Mouse (Mus musculus): ENCODE measurements around the gene Ankrd9. TPM values are rescaled to one million over a fixed set of nuclear protein-coding genes. Genes with fewer than 3 reads are reported as not detected.

Gene Ankrd9
- polyA plus RNA-seq, 1 experiment from 2014 or later: 14.5 TPM

- ATAC-seq (ENCODE audit: insufficient number of reproducible peaks, low FRiP score, low TSS enrichment, low read depth): no peak
- no peak for DNase-seq (ENCODE audit: low spot score)
- Histone ChIP-seq H3K27me3 (ENCODE audit: control insufficient read depth, insufficient read depth, low read length) (no peaks in the 10 kb centered on the region), H3K4me3 (ENCODE audit: low read depth, low read length) (no peak overlapping the region), H3K4me1 (ENCODE audit: control insufficient read depth, insufficient read depth, low read length) (0 out of 2 replicates have a peak, but pooled peaks cover 2% of the 10 kb centered on the region), H3K27ac (replicated peaks; ENCODE audit: low read depth, low read length) (no peak overlapping the region), H3K4me2 (ENCODE audit: low read depth, severe bottlenecking) (no peak overlapping the region), H3K9me3 (ENCODE audit: control insufficient read depth, low read length) (no peaks in the 10 kb centered on the region), H3K36me3 (ENCODE audit: control insufficient read depth, insufficient read depth, low read length) (peaks cover 21% of the 10 kb centered on the region), H3K9ac (ENCODE audit: low read length) (no peak overlapping the region)
- WGBS: 91% methylated on average over 4 of the region's 4 CpGs
Measured at GRCm38 (mm10) chr12:110975838-110976468, 2.9 kb downstream of the Ankrd9 start.

GRCm38 (mm10) chr12:110975385-110975784 lies 3.5 kb downstream of the Ankrd9 start:
- ATAC-seq (ENCODE audit: insufficient number of reproducible peaks, low FRiP score, low TSS enrichment, low read depth) (no peak), DNase-seq (ENCODE audit: low spot score) (no peak)
- Histone ChIP-seq H3K4me2 (ENCODE audit: low read depth, severe bottlenecking) (no peak overlapping the region), H3K4me1 (ENCODE audit: control insufficient read depth, insufficient read depth, low read length) (0 out of 2 replicates have a peak, but pooled peaks cover 2% of the 10 kb centered on the region), H3K36me3 (ENCODE audit: control insufficient read depth, insufficient read depth, low read length) (peaks cover 21% of the 10 kb centered on the region), H3K4me3 (ENCODE audit: low read depth, low read length) (no peak overlapping the region), H3K9me3 (ENCODE audit: control insufficient read depth, low read length) (no peaks in the 10 kb centered on the region), H3K27ac (replicated peaks; ENCODE audit: low read depth, low read length) (no peak overlapping the region), H3K9ac (ENCODE audit: low read length) (no peak overlapping the region), H3K27me3 (ENCODE audit: control insufficient read depth, insufficient read depth, low read length) (no peaks in the 10 kb centered on the region)
- WGBS: 90% methylated on average over 5 of the region's 5 CpGs

- no peaks in the 10 kb centered on the region for H3K9me3 ChIP-seq (ENCODE audit: control insufficient read depth, low read length)
- no peaks in the 10 kb centered on the region for H3K27me3 ChIP-seq (ENCODE audit: control insufficient read depth, insufficient read depth, low read length)
- ATAC-seq (ENCODE audit: insufficient number of reproducible peaks, low FRiP score, low TSS enrichment, low read depth) (no peak), DNase-seq (ENCODE audit: low spot score) (no peak)
- 0 out of 2 replicates have a peak, but pooled peaks cover 2% of the 10 kb centered on the region for H3K4me1 ChIP-seq (ENCODE audit: control insufficient read depth, insufficient read depth, low read length)
- H3K4me2 ChIP-seq (ENCODE audit: low read depth, severe bottlenecking): no peak overlapping the region
- H3K4me3 ChIP-seq (ENCODE audit: low read depth, low read length): no peak overlapping the region
- no peak overlapping the region for H3K27ac ChIP-seq (replicated peaks; ENCODE audit: low read depth, low read length)
- no peak overlapping the region for H3K9ac ChIP-seq (ENCODE audit: low read length)
- peaks cover 21% of the 10 kb centered on the region for H3K36me3 ChIP-seq (ENCODE audit: control insufficient read depth, insufficient read depth, low read length)
- WGBS: 84% methylated on average over 6 of the region's 6 CpGs
Measured at GRCm38 (mm10) chr12:110974726-110975125, 4.1 kb downstream of the Ankrd9 start.

GRCm38 (mm10) chr12:110974295-110974694 lies 4.5 kb downstream of the Ankrd9 start:
- ATAC-seq (ENCODE audit: insufficient number of reproducible peaks, low FRiP score, low TSS enrichment, low read depth): no peak

GRCm38 (mm10) chr12:110973829-110974228 lies 5.0 kb downstream of the Ankrd9 start:
- no peaks in the 10 kb centered on the region for H3K9me3 ChIP-seq (ENCODE audit: control insufficient read depth, low read length)
- ATAC-seq (ENCODE audit: insufficient number of reproducible peaks, low FRiP score, low TSS enrichment, low read depth): no peak
- no peak for DNase-seq (ENCODE audit: low spot score)
- H3K27ac ChIP-seq (replicated peaks; ENCODE audit: low read depth, low read length): no peak overlapping the region
- no peak overlapping the region for H3K4me2 ChIP-seq (ENCODE audit: low read depth, severe bottlenecking)
- WGBS: 88% methylated on average over 4 of the region's 4 CpGs
- H3K36me3 ChIP-seq (ENCODE audit: control insufficient read depth, insufficient read depth, low read length): peaks cover 21% of the 10 kb centered on the region
- no peak overlapping the region for H3K9ac ChIP-seq (ENCODE audit: low read length)
- H3K4me3 ChIP-seq (ENCODE audit: low read depth, low read length): no peak overlapping the region
- 0 out of 2 replicates have a peak, but pooled peaks cover 2% of the 10 kb centered on the region for H3K4me1 ChIP-seq (ENCODE audit: control insufficient read depth, insufficient read depth, low read length)
- no peaks in the 10 kb centered on the region for H3K27me3 ChIP-seq (ENCODE audit: control insufficient read depth, insufficient read depth, low read length)

More at GRCm38 (mm10) chr12:110974295-110974694, 4.5 kb downstream of the Ankrd9 start:
- 90% methylated on average over 7 of the region's 7 CpGs for WGBS
- Histone ChIP-seq H3K4me2 (ENCODE audit: low read depth, severe bottlenecking) (no peak overlapping the region), H3K27me3 (ENCODE audit: control insufficient read depth, insufficient read depth, low read length) (no peaks in the 10 kb centered on the region), H3K27ac (replicated peaks; ENCODE audit: low read depth, low read length) (no peak overlapping the region), H3K36me3 (ENCODE audit: control insufficient read depth, insufficient read depth, low read length) (peaks cover 21% of the 10 kb centered on the region), H3K4me1 (ENCODE audit: control insufficient read depth, insufficient read depth, low read length) (0 out of 2 replicates have a peak, but pooled peaks cover 2% of the 10 kb centered on the region), H3K4me3 (ENCODE audit: low read depth, low read length) (no peak overlapping the region), H3K9ac (ENCODE audit: low read length) (no peak overlapping the region), H3K9me3 (ENCODE audit: control insufficient read depth, low read length) (no peaks in the 10 kb centered on the region)
- no peak for DNase-seq (ENCODE audit: low spot score)

GRCm38 (mm10) chr12:110971972-110972371 lies 6.9 kb downstream of the Ankrd9 start:
- ATAC-seq (ENCODE audit: insufficient number of reproducible peaks, low FRiP score, low TSS enrichment, low read depth) (no peak), DNase-seq (ENCODE audit: low spot score) (no peak)
- Histone ChIP-seq H3K36me3 (ENCODE audit: control insufficient read depth, insufficient read depth, low read length) (peaks cover 23% of the 10 kb centered on the region), H3K4me1 (ENCODE audit: control insufficient read depth, insufficient read depth, low read length) (no peaks in the 10 kb centered on the region), H3K9me3 (ENCODE audit: control insufficient read depth, low read length) (no peaks in the 10 kb centered on the region), H3K9ac (ENCODE audit: low read length) (no peak overlapping the region), H3K27me3 (ENCODE audit: control insufficient read depth, insufficient read depth, low read length) (no peaks in the 10 kb centered on the region), H3K27ac (replicated peaks; ENCODE audit: low read depth, low read length) (no peak overlapping the region), H3K4me2 (ENCODE audit: low read depth, severe bottlenecking) (no peak overlapping the region), H3K4me3 (ENCODE audit: low read depth, low read length) (no peak overlapping the region)
- 90% methylated on average over 5 of the region's 5 CpGs for WGBS

GRCm38 (mm10) chr12:110970408-110970807 lies 8.4 kb downstream of the Ankrd9 start:
- Histone ChIP-seq H3K9me3 (ENCODE audit: control insufficient read depth, low read length) (no peaks in the 10 kb centered on the region), H3K9ac (ENCODE audit: low read length) (no peak overlapping the region), H3K4me1 (ENCODE audit: control insufficient read depth, insufficient read depth, low read length) (no peaks in the 10 kb centered on the region), H3K27ac (replicated peaks; ENCODE audit: low read depth, low read length) (no peak overlapping the region), H3K4me3 (ENCODE audit: low read depth, low read length) (no peak overlapping the region), H3K27me3 (ENCODE audit: control insufficient read depth, insufficient read depth, low read length) (no peaks in the 10 kb centered on the region), H3K36me3 (ENCODE audit: control insufficient read depth, insufficient read depth, low read length) (peaks cover 19% of the 10 kb centered on the region), H3K4me2 (ENCODE audit: low read depth, severe bottlenecking) (no peak overlapping the region)
- no peak for DNase-seq (ENCODE audit: low spot score)
- ATAC-seq (ENCODE audit: insufficient number of reproducible peaks, low FRiP score, low TSS enrichment, low read depth): no peak
- WGBS: 96% methylated on average over 5 of the region's 5 CpGs

- H3K27ac ChIP-seq (replicated peaks; ENCODE audit: low read depth, low read length): no peak overlapping the region
- ATAC-seq (ENCODE audit: insufficient number of reproducible peaks, low FRiP score, low TSS enrichment, low read depth) (no peak), DNase-seq (ENCODE audit: low spot score) (no peak)
- H3K27me3 ChIP-seq (ENCODE audit: control insufficient read depth, insufficient read depth, low read length): no peaks in the 10 kb centered on the region
- no peak overlapping the region for H3K9ac ChIP-seq (ENCODE audit: low read length)
- no peaks in the 10 kb centered on the region for H3K4me1 ChIP-seq (ENCODE audit: control insufficient read depth, insufficient read depth, low read length)
- H3K4me3 ChIP-seq (ENCODE audit: low read depth, low read length): no peak overlapping the region
- 89% methylated on average over 2 of the region's 2 CpGs for WGBS
- H3K4me2 ChIP-seq (ENCODE audit: low read depth, severe bottlenecking): no peak overlapping the region
- H3K36me3 ChIP-seq (ENCODE audit: control insufficient read depth, insufficient read depth, low read length): 0 out of 2 replicates have a peak, but pooled peaks cover 5% of the 10 kb centered on the region
- H3K9me3 ChIP-seq (ENCODE audit: control insufficient read depth, low read length): no peaks in the 10 kb centered on the region
Measured at GRCm38 (mm10) chr12:110967146-110967545, 11.7 kb downstream of the Ankrd9 start.

GRCm38 (mm10) chr12:110966079-110966478 lies 12.8 kb downstream of the Ankrd9 start:
- no peak overlapping the region for H3K27ac ChIP-seq (replicated peaks; ENCODE audit: low read depth, low read length)
- no peak for ATAC-seq (ENCODE audit: insufficient number of reproducible peaks, low FRiP score, low TSS enrichment, low read depth)
- H3K9ac ChIP-seq (ENCODE audit: low read length): no peak overlapping the region
- H3K36me3 ChIP-seq (ENCODE audit: control insufficient read depth, insufficient read depth, low read length): 0 out of 2 replicates have a peak, but pooled peaks cover 5% of the 10 kb centered on the region
- H3K4me2 ChIP-seq (ENCODE audit: low read depth, severe bottlenecking): no peak overlapping the region
- 83% methylated on average over 4 of the region's 4 CpGs for WGBS
- H3K4me1 ChIP-seq (ENCODE audit: control insufficient read depth, insufficient read depth, low read length): no peaks in the 10 kb centered on the region
- no peak overlapping the region for H3K4me3 ChIP-seq (ENCODE audit: low read depth, low read length)
- H3K27me3 ChIP-seq (ENCODE audit: control insufficient read depth, insufficient read depth, low read length): no peaks in the 10 kb centered on the region
- DNase-seq (ENCODE audit: low spot score): no peak
- H3K9me3 ChIP-seq (ENCODE audit: control insufficient read depth, low read length): no peaks in the 10 kb centered on the region

Measured in limb, embryonic 11.5 days (tissue).